Mouse (Mus musculus) bone marrow macrophage, adult 2 months (primary cell): ENCODE results near the gene Prss2.

Experiments
- CTCF ChIP-seq: IDR thresholded peaks from 2 replicates; pipeline ENCODE4 v1.5.1; 2012; ENCODE audit warnings: low read depth, mild to moderate bottlenecking, low read length, moderate library complexity
- POLR2A ChIP-seq: IDR thresholded peaks from 2 replicates; pipeline ENCODE4 v1.6.1; 2012; ENCODE audit warnings: mild to moderate bottlenecking, low read depth, low read length, borderline replicate concordance

DNA sequence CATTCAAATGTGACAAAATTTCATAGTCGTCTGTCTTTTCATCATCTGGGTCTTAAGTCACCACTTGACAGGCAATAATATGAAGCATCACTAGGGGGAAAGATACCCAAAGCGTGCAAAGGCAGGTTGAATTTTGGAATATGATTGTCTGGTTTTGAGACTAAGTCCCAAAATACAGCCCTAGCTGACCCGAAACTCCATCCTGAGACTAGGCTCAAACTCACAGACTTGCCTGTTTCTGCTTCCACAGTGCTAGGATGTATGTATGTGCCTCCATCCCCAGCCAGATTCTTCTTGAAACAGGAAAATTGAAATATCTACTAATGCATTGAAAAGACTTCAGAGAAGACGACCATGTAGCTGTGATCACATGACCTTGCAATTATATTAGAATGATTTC is 10.6 kb downstream of the Prss2 start:
- no peak for TF ChIP-seq POLR2A
- no peak for TF ChIP-seq CTCF
